Mouse (Mus musculus): ENCODE data around the gene Smim4.

DNA sequence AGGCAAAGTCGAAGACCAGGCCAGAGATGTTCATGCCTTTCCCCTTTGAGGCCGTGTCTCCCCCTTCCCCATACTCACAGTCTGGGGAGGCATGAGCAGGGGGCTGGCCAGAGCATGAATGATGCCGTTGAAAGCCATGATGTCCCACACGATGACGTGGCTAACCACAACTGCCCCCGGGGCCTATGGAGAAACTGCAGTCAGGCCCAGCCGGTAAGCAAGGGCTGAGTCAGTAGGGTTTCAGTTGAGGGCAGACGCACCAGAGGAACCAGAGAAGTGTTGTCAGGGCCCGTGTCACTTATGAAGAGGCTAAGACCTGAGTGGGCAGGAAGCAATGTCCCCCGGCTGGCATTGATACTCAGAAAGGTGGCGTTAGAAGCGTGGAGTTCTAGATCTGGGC is 10.9 kb upstream of the Smim4 start:
- TF ChIP-seq GATA1 (IDR thresholded peaks at IDR 0.05; ENCODE audit: borderline replicate concordance, low read length) (no peak), FLI1 (IDR thresholded peaks at IDR 0.05; ENCODE audit: low read length) (no peak)

Data from megakaryocyte, embryonic 14.5 days (primary cell).